In genomic region chr2:73572539-73573372, GRCm38 (mm10) we compare ENCODE assay signal across 8 mouse cellular contexts. TPM values are rescaled to one million over a fixed set of nuclear protein-coding genes. Genes with fewer than 3 reads are reported as not detected.
DNase-seq lines count a peak whose midpoint lies in the region; ATAC-seq and TF ChIP-seq lines count a peak whose summit lies in the region.

No protein-coding gene starts in this region.

- peak overlapping the region; percentile 72 for H3K27ac ChIP-seq in midbrain, embryonic 10.5 days (replicated peaks)
- H3K27ac ChIP-seq in spleen, adult 2 months (ENCODE audit: insufficient read depth, low read length), result no peak overlapping the region

- H3K36me3 ChIP-seq in midbrain, embryonic 10.5 days, result no peaks in the 10 kb centered on the region
- H3K36me3 ChIP-seq in spleen, adult 2 months (ENCODE audit: control insufficient read depth, insufficient read depth, low read length), result no peaks in the 10 kb centered on the region

- DNase-seq in urinary bladder, postnatal 14 days (ENCODE audit: low spot score), result peak; percentile 71
- no peak for DNase-seq in urinary bladder, postnatal 10 days (ENCODE audit: low spot score)
- peak; percentile 91 for DNase-seq in embryo, embryonic 11 days
- peak; percentile 49 for DNase-seq in gastrocnemius, postnatal 25 days
- DNase-seq in left cerebral cortex, adult 8-10 months (ENCODE audit: low spot score in 2 of 2), result peak; percentile 74 to 89
- DNase-seq in midbrain, embryonic 10.5 days (ENCODE audit: low spot score), result peak; percentile 85
- peak in 1 of 2 experiments; percentile 30 for DNase-seq in spleen, adult 2 months (ENCODE audit: low read depth in 1 of 2, low spot score in 2 of 2)

- no peaks in the 10 kb centered on the region for H3K27me3 ChIP-seq in midbrain, embryonic 10.5 days (ENCODE audit: low read depth, poor library complexity, severe bottlenecking)
- H3K27me3 ChIP-seq in spleen, adult 2 months (ENCODE audit: control insufficient read depth, insufficient read depth, low read length), result no peaks in the 10 kb centered on the region

- H3K4me3 ChIP-seq in midbrain, embryonic 10.5 days, result peak overlapping the region; percentile 49
- H3K4me3 ChIP-seq in spleen, adult 2 months (ENCODE audit: extremely low read depth, insufficient read depth, insufficient read length), result no peak overlapping the region

- peak; percentile 60 for ATAC-seq in inflammation-experienced regulatory T-cells, adult 6 months

- H3K9me3 ChIP-seq in midbrain, embryonic 10.5 days (replicated peaks), result no peaks in the 10 kb centered on the region

- H3K4me1 ChIP-seq in midbrain, embryonic 10.5 days, result peaks cover 8% of the 10 kb centered on the region; the same call in 1 of the 2 replicates
- H3K4me1 ChIP-seq in spleen, adult 2 months (ENCODE audit: control insufficient read depth, insufficient read depth, insufficient read length), result no peaks in the 10 kb centered on the region

- no peak for TF ChIP-seq POLR2A in spleen, adult 2 months (IDR thresholded peaks at IDR 0.05; ENCODE audit: low read depth, low read length)

- 41% methylated on average over 23 of the region's 23 CpGs for WGBS in midbrain, embryonic 10.5 days
- 54% methylated on average over 23 of the region's 23 CpGs for WGBS in spleen, adult 2 months

- TF ChIP-seq CTCF in spleen, adult 2 months (IDR thresholded peaks at IDR 0.05; ENCODE audit: extremely low read depth, insufficient read depth, insufficient read length, insufficient replicate concordance), result peak; percentile 63; the same call in 1 of the 2 replicates

RNA-seq across cellular contexts. Expression of gene Chrna1, which starts 7.4 kb away (rescaled TPM):
- total RNA-seq in gastrocnemius, postnatal 25 days (2021), result 1 to 10 TPM; 7.6 to 9.0 TPM
- not detected for polyA plus RNA-seq in inflammation-experienced regulatory T-cells, adult 6 months (2017; shearing (Covaris generic))
- under 1 TPM; 0.13 to 0.21 (median 0.19) TPM for total RNA-seq in left cerebral cortex, adult 8-10 months (2022)
- polyA plus RNA-seq in midbrain, embryonic 10.5 days (2016; fragmentation: Nextera tagmentation; extraction: Ambion mirVana), result 0.40 and 0.84 TPM in 2 replicates
- not detected in 2 replicates for polyA plus RNA-seq in spleen, adult 2 months (2012; rRNA removed)

RNA-seq across cellular contexts. Expression of gene Wipf1, which starts 43.2 kb away (rescaled TPM):
- 10 to 100 TPM; 11.2 to 11.5 TPM for total RNA-seq in gastrocnemius, postnatal 25 days (2021)
- 100 to 1,000 TPM in 1 of 3 experiments, 10 to 100 TPM in 2; 61.5 to 101 (median 68.3) TPM for polyA plus RNA-seq in inflammation-experienced regulatory T-cells, adult 6 months (2017; shearing (Covaris generic))
- total RNA-seq in left cerebral cortex, adult 8-10 months (2022), result 10 to 100 TPM in 2 of 4 experiments, 1 to 10 TPM in 2; 9.3 to 16.6 (median 12.8) TPM
- polyA plus RNA-seq in midbrain, embryonic 10.5 days (2016; fragmentation: Nextera tagmentation; extraction: Ambion mirVana), result 7.4 and 7.6 TPM in 2 replicates
- polyA plus RNA-seq in spleen, adult 2 months (2012; rRNA removed), result 58.7 and 72.8 TPM in 2 replicates
